8 mouse cellular contexts compared by ENCODE assay signal in the genomic region with DNA sequence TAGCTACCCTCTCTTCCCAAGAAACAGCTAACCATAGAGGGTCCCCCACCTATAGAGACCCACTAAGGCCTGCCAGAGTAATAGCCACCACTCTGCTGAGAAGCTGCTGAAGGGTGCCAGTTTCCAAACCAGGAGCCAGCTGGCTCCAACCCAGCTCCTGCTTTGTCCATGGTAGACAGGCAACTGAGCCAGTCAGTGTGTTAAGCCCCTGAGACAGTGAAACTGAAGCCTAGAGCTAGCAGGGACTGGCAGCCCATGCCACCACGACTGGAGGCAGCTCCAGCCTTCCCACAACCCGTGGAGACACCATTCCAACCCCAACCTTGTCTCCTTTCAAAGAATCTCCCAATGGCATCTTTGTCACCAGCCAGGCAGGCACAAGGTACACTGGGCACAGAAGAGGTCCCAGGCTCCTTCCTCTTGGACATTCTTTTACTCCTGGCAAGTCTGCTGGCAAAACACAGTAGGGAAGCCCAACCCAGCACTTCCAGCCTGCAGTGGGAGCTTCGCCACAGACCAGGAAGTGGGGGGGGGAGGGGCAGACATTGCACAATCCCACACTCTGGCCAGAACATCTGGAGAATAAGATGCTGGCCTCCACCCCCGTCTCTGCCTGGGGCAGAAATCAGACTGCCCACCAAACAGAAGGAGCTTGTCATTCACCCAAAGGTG. TPM values are rescaled to one million over a fixed set of nuclear protein-coding genes. Genes with fewer than 3 reads are reported as not detected.
A peak's percentile ranks its signal among the peaks of the same experiment; 100 is the strongest.
DNase-seq lines count a peak whose midpoint lies in the region; ATAC-seq and TF ChIP-seq lines count a peak whose summit lies in the region.

No protein-coding gene starts in this region.

- H3K36me3 ChIP-seq in CH12.LX (replicated peaks in 1 of 2; ENCODE audit: control insufficient read depth in 1 of 2, insufficient read depth in 1 of 2, low read length in 1 of 2) = peaks cover 10 to 24% of the 10 kb centered on the region in 2 experiments
- no peaks in the 10 kb centered on the region for H3K36me3 ChIP-seq in forebrain, embryonic 16.5 days (ENCODE audit: control insufficient read depth, insufficient read depth)
- peaks cover 17% of the 10 kb centered on the region for H3K36me3 ChIP-seq in limb, embryonic 12.5 days
- H3K36me3 ChIP-seq in midbrain, embryonic 13.5 days = peaks cover 10% of the 10 kb centered on the region

- H3K4me3 ChIP-seq in CH12.LX (replicated peaks in 1 of 3; ENCODE audit: low read depth in 2 of 3, low read length in 2 of 3, poor library complexity in 1 of 3) = no peak overlapping the region
- H3K4me3 ChIP-seq in forebrain, embryonic 16.5 days (replicated peaks; ENCODE audit: low read length) = no peak overlapping the region
- H3K4me3 ChIP-seq in limb, embryonic 12.5 days (replicated peaks) = no peak overlapping the region
- H3K4me3 ChIP-seq in midbrain, embryonic 13.5 days (replicated peaks) = no peak overlapping the region

- no peak overlapping the region for H3K9ac ChIP-seq in CH12.LX (ENCODE audit: insufficient read depth, low read depth)
- no peak overlapping the region for H3K9ac ChIP-seq in forebrain, embryonic 16.5 days (replicated peaks; ENCODE audit: low read depth, low read length)
- H3K9ac ChIP-seq in limb, embryonic 12.5 days (replicated peaks) = peak overlapping the region; percentile 2; the same call in 1 of the 2 replicates
- H3K9ac ChIP-seq in midbrain, embryonic 13.5 days (replicated peaks) = no peak overlapping the region

- H3K27me3 ChIP-seq in CH12.LX (replicated peaks) = peaks cover 19% of the 10 kb centered on the region
- peaks cover 17% of the 10 kb centered on the region for H3K27me3 ChIP-seq in forebrain, embryonic 16.5 days (replicated peaks; ENCODE audit: control insufficient read depth, insufficient read depth, low read length)
- H3K27me3 ChIP-seq in limb, embryonic 12.5 days = peaks cover 9% of the 10 kb centered on the region
- H3K27me3 ChIP-seq in midbrain, embryonic 13.5 days = peaks cover 50% of the 10 kb centered on the region

- no peak for TF ChIP-seq RAD21 in CH12.LX (IDR thresholded peaks at IDR 0.05; ENCODE audit: low read depth, low read length)

- dilution Hi-C loops in CH12.LX (cut with MboI; ENCODE audit: extremely low pct_ligation_motif_present, extremely low pct_unique_long_range_greater_than_20kb, low sequenced_read_pairs) = no loop called here

- TF ChIP-seq EP300 in CH12.LX (IDR thresholded peaks at IDR 0.05; ENCODE audit: low read length) = no peak

- no peak for TF ChIP-seq POLR2A in CH12.LX (IDR thresholded peaks at IDR 0.05; ENCODE audit: low read depth, low read length)

- H3K4me1 ChIP-seq in CH12.LX (ENCODE audit: control insufficient read depth in 1 of 2, insufficient read depth in 2 of 2) = peaks cover 12 to 72% of the 10 kb centered on the region in 2 experiments
- H3K4me1 ChIP-seq in forebrain, embryonic 16.5 days (replicated peaks; ENCODE audit: control insufficient read depth, insufficient read depth, low read length) = peaks cover 44% of the 10 kb centered on the region
- H3K4me1 ChIP-seq in limb, embryonic 12.5 days (replicated peaks) = peaks cover 59% of the 10 kb centered on the region
- peaks cover 34% of the 10 kb centered on the region for H3K4me1 ChIP-seq in midbrain, embryonic 13.5 days (replicated peaks)

- H3K4me2 ChIP-seq in CH12.LX (ENCODE audit: insufficient read depth, low read depth, poor library complexity, severe bottlenecking) = no peak overlapping the region
- no peak overlapping the region for H3K4me2 ChIP-seq in forebrain, embryonic 16.5 days (ENCODE audit: low read length)
- peak overlapping the region; percentile 29 for H3K4me2 ChIP-seq in limb, embryonic 12.5 days
- H3K4me2 ChIP-seq in midbrain, embryonic 13.5 days (replicated peaks) = no peak overlapping the region

- in situ Hi-C loops in CH12.LX (cut with MboI; ENCODE audit: low pct_ligation_motif_present, low pct_unique_long_range_greater_than_20kb, low sequenced_read_pairs) = no loop called here

- DNase-seq in CH12.LX (ENCODE audit: extremely low read depth) = no peak
- DNase-seq in adrenal gland, postnatal 10 days = peak; percentile 90
- no peak for DNase-seq in layer of hippocampus, postnatal 36 days

- no peaks in the 10 kb centered on the region for H3K79me2 ChIP-seq in CH12.LX (replicated peaks; ENCODE audit: control insufficient read depth, extremely low read depth, insufficient read depth, poor library complexity, severe bottlenecking)

- TF ChIP-seq CTCF in CH12.LX (conservative IDR thresholded peaks at IDR 0.05 in 1 of 2, IDR thresholded peaks at IDR 0.05 in 1 of 2; ENCODE audit: low read depth in 2 of 2, low read length in 2 of 2) = no peak

- 25% methylated on average over 4 of the region's 4 CpGs for WGBS in forebrain, embryonic 16.5 days
- WGBS in limb, embryonic 12.5 days = 20% methylated on average over 4 of the region's 4 CpGs
- WGBS in midbrain, embryonic 13.5 days = 35% methylated on average over 4 of the region's 4 CpGs

- no peak overlapping the region for H3K27ac ChIP-seq in CH12.LX (ENCODE audit: insufficient read depth, low read depth)
- peak overlapping the region; percentile 64 for H3K27ac ChIP-seq in forebrain, embryonic 16.5 days (ENCODE audit: low read length)
- peak overlapping the region; percentile 90 for H3K27ac ChIP-seq in limb, embryonic 12.5 days
- peak overlapping the region; percentile 46; the same call in 1 of the 2 replicates for H3K27ac ChIP-seq in midbrain, embryonic 13.5 days

- ATAC-seq in forebrain, embryonic 16.5 days = peak; percentile 24
- ATAC-seq in hematopoietic stem cell, adult 5-6 weeks (replicated peaks in 1 of 2; ENCODE audit: insufficient read depth in 1 of 2, low FRiP score in 2 of 2, low TSS enrichment in 1 of 2, low read depth in 1 of 2, poor library complexity in 2 of 2, severe bottlenecking in 2 of 2) = peak; percentile 5 to 33; a peak in 3 of 4 replicates
- peak; percentile 20; the same call in 1 of the 2 replicates for ATAC-seq in limb, embryonic 12.5 days (ENCODE audit: insufficient number of reproducible peaks, insufficient read depth, low FRiP score, low TSS enrichment, low read depth)
- no peak for ATAC-seq in midbrain, embryonic 13.5 days
- no peak for ATAC-seq in CD4-positive, CD25-positive, alpha-beta regulatory T cell, adult 4 months

- peaks cover 3% of the 10 kb centered on the region for H3K9me3 ChIP-seq in CH12.LX (replicated peaks; ENCODE audit: low read length)
- no peaks in the 10 kb centered on the region for H3K9me3 ChIP-seq in forebrain, embryonic 16.5 days (ENCODE audit: control insufficient read depth, low read length)
- H3K9me3 ChIP-seq in limb, embryonic 12.5 days = no peaks in the 10 kb centered on the region
- no peaks in the 10 kb centered on the region for H3K9me3 ChIP-seq in midbrain, embryonic 13.5 days

RNA-seq across cellular contexts. Expression of gene Mpg, which starts 1.7 kb away (rescaled TPM):
- total RNA-seq in CH12.LX (2012; rRNA removed) (40.3 and 41.9 TPM in 2 replicates), CH12.LX (2014; rRNA removed) (36.2 and 39.1 TPM in 2 replicates)
- 39.6 and 41.5 TPM in 2 replicates for polyA plus RNA-seq in CH12.LX (2012; ENCODE audit: insufficient read length, low read depth)
- total RNA-seq in adrenal gland, postnatal 10 days (2021) = 10 to 100 TPM; 21.0 to 22.3 TPM
- polyA plus RNA-seq in forebrain, embryonic 16.5 days (2015; fragmentation: Nextera tagmentation; extraction: Ambion mirVana) = 36.7 and 38.1 TPM in 2 replicates
- total RNA-seq in hematopoietic stem cell, adult 5-6 weeks (2017) = 10.4 and 14.6 TPM in 2 replicates
- 42.4 and 44.6 TPM in 2 replicates for polyA plus RNA-seq in limb, embryonic 12.5 days (2016; fragmentation: Nextera tagmentation; extraction: Ambion mirVana)
- 34.1 and 35.2 TPM in 2 replicates for polyA plus RNA-seq in midbrain, embryonic 13.5 days (2015; fragmentation: Nextera tagmentation; extraction: Ambion mirVana)
- polyA plus RNA-seq in CD4-positive, CD25-positive, alpha-beta regulatory T cell, adult 4 months (2017; shearing (Covaris generic)) = 10 to 100 TPM; 27.0 to 39.9 TPM
- 10 to 100 TPM; 16.8 to 17.0 TPM for total RNA-seq in layer of hippocampus, postnatal 36 days (2021)

RNA-seq across cellular contexts. Expression of gene Rhbdf1, which starts 2.5 kb away (rescaled TPM):
- total RNA-seq in CH12.LX (2012; rRNA removed) (30.1 and 37.6 TPM in 2 replicates), CH12.LX (2014; rRNA removed) (24.7 TPM in 2 replicates)
- 27.2 and 34.2 TPM in 2 replicates for polyA plus RNA-seq in CH12.LX (2012; ENCODE audit: insufficient read length, low read depth)
- total RNA-seq in adrenal gland, postnatal 10 days (2021) = 10 to 100 TPM; 25.0 to 29.1 TPM
- polyA plus RNA-seq in forebrain, embryonic 16.5 days (2015; fragmentation: Nextera tagmentation; extraction: Ambion mirVana) = 21.1 and 23.3 TPM in 2 replicates
- 7.0 and 7.5 TPM in 2 replicates for total RNA-seq in hematopoietic stem cell, adult 5-6 weeks (2017)
- polyA plus RNA-seq in limb, embryonic 12.5 days (2016; fragmentation: Nextera tagmentation; extraction: Ambion mirVana) = 39.8 and 42.0 TPM in 2 replicates
- polyA plus RNA-seq in midbrain, embryonic 13.5 days (2015; fragmentation: Nextera tagmentation; extraction: Ambion mirVana) = 13.6 and 14.8 TPM in 2 replicates
- polyA plus RNA-seq in CD4-positive, CD25-positive, alpha-beta regulatory T cell, adult 4 months (2017; shearing (Covaris generic)) = 1 to 10 TPM in 1 of 2 experiments, not detected in 1; 1.1 TPM
- total RNA-seq in layer of hippocampus, postnatal 36 days (2021) = 10 to 100 TPM; 13.4 to 16.5 TPM

RNA-seq across cellular contexts. Expression of gene Snrnp25, which starts 19.4 kb away (rescaled TPM):
- total RNA-seq in CH12.LX (2012; rRNA removed) = 113 and 123 TPM in 2 replicates
- total RNA-seq in CH12.LX (2014; rRNA removed) = 162 and 208 TPM in 2 replicates
- 106 and 131 TPM in 2 replicates for polyA plus RNA-seq in CH12.LX (2012; ENCODE audit: insufficient read length, low read depth)
- total RNA-seq in adrenal gland, postnatal 10 days (2021) = 10 to 100 TPM; 23.9 to 26.5 TPM
- 45.0 and 45.6 TPM in 2 replicates for polyA plus RNA-seq in forebrain, embryonic 16.5 days (2015; fragmentation: Nextera tagmentation; extraction: Ambion mirVana)
- 50.8 and 51.0 TPM in 2 replicates for total RNA-seq in hematopoietic stem cell, adult 5-6 weeks (2017)
- polyA plus RNA-seq in limb, embryonic 12.5 days (2016; fragmentation: Nextera tagmentation; extraction: Ambion mirVana) = 81.9 and 83.3 TPM in 2 replicates
- 46.5 and 46.6 TPM in 2 replicates for polyA plus RNA-seq in midbrain, embryonic 13.5 days (2015; fragmentation: Nextera tagmentation; extraction: Ambion mirVana)
- 10 to 100 TPM; 55.7 to 58.6 TPM for polyA plus RNA-seq in CD4-positive, CD25-positive, alpha-beta regulatory T cell, adult 4 months (2017; shearing (Covaris generic))
- 10 to 100 TPM; 18.0 to 19.0 TPM for total RNA-seq in layer of hippocampus, postnatal 36 days (2021)

RNA-seq across cellular contexts. Expression of gene Il9r, which starts 24.5 kb away (rescaled TPM):
- total RNA-seq in CH12.LX (2012; rRNA removed) = 16.8 and 20.0 TPM in 2 replicates
- 51.6 and 52.1 TPM in 2 replicates for total RNA-seq in CH12.LX (2014; rRNA removed)
- polyA plus RNA-seq in CH12.LX (2012; ENCODE audit: insufficient read length, low read depth) = 45.3 and 47.5 TPM in 2 replicates
- total RNA-seq in adrenal gland, postnatal 10 days (2021) = under 1 TPM; 0.30 to 0.82 TPM
- polyA plus RNA-seq in forebrain, embryonic 16.5 days (2015; fragmentation: Nextera tagmentation; extraction: Ambion mirVana) = not detected in 2 replicates
- total RNA-seq in hematopoietic stem cell, adult 5-6 weeks (2017) = 0.69 and 1.3 TPM in 2 replicates
- polyA plus RNA-seq in limb, embryonic 12.5 days (2016; fragmentation: Nextera tagmentation; extraction: Ambion mirVana) = 0.21 TPM in 1 of 2 replicates, not detected in the other
- polyA plus RNA-seq in midbrain, embryonic 13.5 days (2015; fragmentation: Nextera tagmentation; extraction: Ambion mirVana) = not detected in 2 replicates
- 10 to 100 TPM in 1 of 2 experiments, 1 to 10 TPM in 1; 5.8 to 10.0 TPM for polyA plus RNA-seq in CD4-positive, CD25-positive, alpha-beta regulatory T cell, adult 4 months (2017; shearing (Covaris generic))
- not detected for total RNA-seq in layer of hippocampus, postnatal 36 days (2021)

RNA-seq across cellular contexts. Expression of gene Nprl3, which starts 42.9 kb away (rescaled TPM):
- total RNA-seq in CH12.LX (2012; rRNA removed) (51.7 and 58.7 TPM in 2 replicates), CH12.LX (2014; rRNA removed) (43.1 and 47.9 TPM in 2 replicates)
- 66.8 and 79.8 TPM in 2 replicates for polyA plus RNA-seq in CH12.LX (2012; ENCODE audit: insufficient read length, low read depth)
- 10 to 100 TPM; 36.9 to 50.1 TPM for total RNA-seq in adrenal gland, postnatal 10 days (2021)
- 52.2 and 56.7 TPM in 2 replicates for polyA plus RNA-seq in forebrain, embryonic 16.5 days (2015; fragmentation: Nextera tagmentation; extraction: Ambion mirVana)
- total RNA-seq in hematopoietic stem cell, adult 5-6 weeks (2017) = 20.3 and 24.1 TPM in 2 replicates
- polyA plus RNA-seq in limb, embryonic 12.5 days (2016; fragmentation: Nextera tagmentation; extraction: Ambion mirVana) = 43.7 and 47.8 TPM in 2 replicates
- 46.5 and 47.2 TPM in 2 replicates for polyA plus RNA-seq in midbrain, embryonic 13.5 days (2015; fragmentation: Nextera tagmentation; extraction: Ambion mirVana)
- polyA plus RNA-seq in CD4-positive, CD25-positive, alpha-beta regulatory T cell, adult 4 months (2017; shearing (Covaris generic)) = 10 to 100 TPM; 39.1 to 68.6 TPM
- total RNA-seq in layer of hippocampus, postnatal 36 days (2021) = 10 to 100 TPM; 47.3 to 61.2 TPM

Comparison
In these comparisons a context has a peak if more than half of its experiments do, and no peak if none do; other contexts are left out.
1. ATAC-seq: peak in forebrain, embryonic 16.5 days (single experiment), hematopoietic stem cell, adult 5-6 weeks (2 of 2) and limb, embryonic 12.5 days (single experiment); none in midbrain, embryonic 13.5 days (single experiment) and CD4-positive, CD25-positive, alpha-beta regulatory T cell, adult 4 months (single experiment).